Mouse (Mus musculus): ENCODE measurements around the gene Eef1akmt3. TPM values are rescaled to one million over a fixed set of nuclear protein-coding genes. Genes with fewer than 3 reads are reported as not detected.
A peak's percentile ranks its signal among the peaks of the same experiment; 100 is the strongest.

The Eef1akmt3 gene
- polyA plus RNA-seq, 1 experiment: not detected

DNA sequence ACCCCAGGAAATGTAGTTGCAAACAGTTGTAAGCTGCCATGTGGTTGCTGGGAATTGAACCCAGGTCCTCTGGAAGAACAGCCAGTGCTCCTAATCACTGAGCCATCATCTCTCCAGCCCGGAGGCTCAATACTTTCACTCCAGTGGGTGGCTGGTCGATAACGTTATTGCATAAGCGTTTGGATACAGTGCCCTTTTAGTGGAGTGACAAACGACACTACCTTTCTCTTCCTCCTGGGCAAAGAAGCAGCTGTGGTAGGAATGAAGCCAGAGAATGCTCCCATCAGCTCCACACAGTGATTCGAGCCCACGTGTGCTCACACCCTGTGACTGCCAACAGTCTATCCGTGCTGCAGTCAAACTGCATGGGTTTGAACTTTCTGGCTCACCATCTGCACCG is 29.9 kb upstream of the Eef1akmt3 start:
- Histone ChIP-seq H3K27me3 (ENCODE audit: control insufficient read depth) (peaks cover 15% of the 10 kb centered on the region), H3K4me1 (ENCODE audit: control insufficient read depth) (peaks cover 49% of the 10 kb centered on the region), H3K9me3 (ENCODE audit: control insufficient read depth, low read length) (no peaks in the 10 kb centered on the region), H3K36me3 (ENCODE audit: control insufficient read depth) (peaks cover 28% of the 10 kb centered on the region), H3K4me3 (replicated peaks) (peak overlapping the region; percentile 71)
- TF ChIP-seq TAL1 (IDR thresholded peaks at IDR 0.05; ENCODE audit: low read length) (no peak), GATA1 (IDR thresholded peaks at IDR 0.05; ENCODE audit: low read length) (no peak)

DNA sequence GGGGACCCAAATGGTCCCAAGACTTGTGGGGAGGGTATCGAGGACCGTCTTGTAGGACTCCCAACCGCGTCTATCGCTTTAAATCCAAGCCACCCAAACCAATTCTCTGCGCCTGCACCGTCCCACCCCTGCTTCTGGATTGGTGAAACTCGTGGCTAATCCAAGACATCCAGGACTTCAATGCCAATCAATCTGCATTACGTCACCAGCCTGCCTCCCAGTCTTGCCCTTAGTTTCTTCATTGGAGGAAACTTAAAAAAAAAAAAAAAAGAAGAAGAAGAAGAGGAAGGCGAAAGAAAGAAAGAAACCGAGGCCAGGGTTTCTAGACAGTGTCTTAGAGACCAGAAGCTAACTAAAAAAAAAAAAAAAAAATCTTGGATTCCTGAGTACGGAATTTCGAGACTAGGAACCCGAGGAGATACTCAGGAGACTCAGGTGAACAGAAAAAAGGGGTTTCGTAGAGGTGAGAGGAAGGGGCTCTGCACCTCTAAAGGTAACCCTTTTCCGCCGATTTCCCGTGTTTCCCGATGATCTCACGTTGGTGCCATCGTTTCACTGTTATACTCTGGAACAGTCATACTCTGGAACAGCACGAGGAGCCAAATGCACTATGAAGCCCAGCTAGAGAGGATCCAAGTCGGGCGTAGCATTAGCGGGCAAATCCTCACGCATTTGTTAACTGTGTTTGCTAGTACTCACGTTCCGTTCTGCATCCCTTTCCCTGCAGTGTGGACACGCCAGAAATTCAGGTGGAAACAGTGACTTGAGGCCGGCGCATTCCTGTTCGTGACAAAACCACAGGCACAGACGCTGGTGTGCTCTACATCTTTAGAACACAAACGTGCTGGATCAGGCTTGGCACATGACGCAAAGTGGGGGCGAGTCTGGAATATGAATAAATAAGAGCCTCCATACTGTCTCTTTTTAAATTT is 29.1 kb upstream of the Eef1akmt3 start, which contains the start of gene Tspan31:
TSS of gene Tspan31 (minus strand) at position 75 of the 932 bp plus-strand sequence.
- Histone ChIP-seq H3K36me3 (ENCODE audit: control insufficient read depth) (peaks cover 35% of the 10 kb centered on the region), H3K4me3 (replicated peaks) (peak within 1 kb of the TSS; percentile 71), H3K4me1 (ENCODE audit: control insufficient read depth) (peaks cover 47% of the 10 kb centered on the region), H3K27me3 (ENCODE audit: control insufficient read depth) (peaks cover 8% of the 10 kb centered on the region), H3K9me3 (ENCODE audit: control insufficient read depth, low read length) (no peaks in the 10 kb centered on the region)
- TF ChIP-seq TAL1 (IDR thresholded peaks at IDR 0.05; ENCODE audit: low read length) (no peak), GATA1 (IDR thresholded peaks at IDR 0.05; ENCODE audit: low read length) (no peak)

DNA sequence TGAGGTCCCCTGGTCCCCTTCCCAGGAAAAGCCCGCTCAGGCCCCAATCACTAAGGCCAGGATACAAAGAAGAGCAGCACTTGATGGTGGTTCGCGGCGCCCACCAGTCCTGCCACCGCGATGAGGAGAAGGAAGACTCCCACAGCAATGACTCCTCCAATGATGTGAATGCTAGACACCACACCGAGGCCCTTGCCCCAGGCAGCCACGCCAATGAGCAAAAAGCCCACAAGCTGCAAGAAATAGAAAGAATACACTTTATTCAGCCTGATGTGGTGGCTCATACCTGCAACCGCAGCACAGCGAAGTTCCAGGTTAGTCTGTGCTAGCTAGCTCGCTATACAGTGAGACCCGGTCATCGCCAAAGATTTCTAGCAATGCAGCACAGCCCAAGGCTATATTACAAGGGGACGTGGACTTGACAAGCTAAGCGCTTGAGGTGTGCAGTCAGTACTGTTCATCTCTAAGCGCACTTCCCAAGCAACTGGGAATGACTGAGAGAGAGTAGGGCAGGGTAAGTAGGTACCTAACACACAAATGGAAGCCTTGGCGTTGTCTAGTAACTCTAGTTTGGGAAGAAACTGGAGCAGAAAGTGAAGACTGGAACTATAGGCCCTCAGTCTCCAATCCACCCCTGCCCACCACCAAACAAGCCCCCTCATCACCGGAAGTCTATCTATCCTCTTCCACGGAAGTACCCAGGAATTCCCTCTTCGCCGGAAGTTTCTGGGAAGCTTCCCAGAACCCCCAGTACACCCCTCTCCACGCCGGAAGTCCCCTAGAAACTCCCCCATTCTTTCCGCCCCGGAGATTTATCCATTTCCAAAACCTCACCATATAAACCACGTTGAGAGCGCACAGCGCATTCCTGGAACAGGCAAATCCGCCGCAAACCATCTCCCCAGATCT is 28.2 kb upstream of the Eef1akmt3 start:
- no peaks in the 10 kb centered on the region for H3K9me3 ChIP-seq (ENCODE audit: control insufficient read depth, low read length)
- no peak for TF ChIP-seq GATA1 (IDR thresholded peaks at IDR 0.05; ENCODE audit: low read length)
- TF ChIP-seq TAL1 (IDR thresholded peaks at IDR 0.05; ENCODE audit: low read length): no peak
- no peaks in the 10 kb centered on the region for H3K27me3 ChIP-seq (ENCODE audit: control insufficient read depth)
- H3K36me3 ChIP-seq (ENCODE audit: control insufficient read depth): peaks cover 45% of the 10 kb centered on the region
- H3K4me3 ChIP-seq (replicated peaks): peak overlapping the region; percentile 71
- H3K4me1 ChIP-seq (ENCODE audit: control insufficient read depth): peaks cover 52% of the 10 kb centered on the region

DNA sequence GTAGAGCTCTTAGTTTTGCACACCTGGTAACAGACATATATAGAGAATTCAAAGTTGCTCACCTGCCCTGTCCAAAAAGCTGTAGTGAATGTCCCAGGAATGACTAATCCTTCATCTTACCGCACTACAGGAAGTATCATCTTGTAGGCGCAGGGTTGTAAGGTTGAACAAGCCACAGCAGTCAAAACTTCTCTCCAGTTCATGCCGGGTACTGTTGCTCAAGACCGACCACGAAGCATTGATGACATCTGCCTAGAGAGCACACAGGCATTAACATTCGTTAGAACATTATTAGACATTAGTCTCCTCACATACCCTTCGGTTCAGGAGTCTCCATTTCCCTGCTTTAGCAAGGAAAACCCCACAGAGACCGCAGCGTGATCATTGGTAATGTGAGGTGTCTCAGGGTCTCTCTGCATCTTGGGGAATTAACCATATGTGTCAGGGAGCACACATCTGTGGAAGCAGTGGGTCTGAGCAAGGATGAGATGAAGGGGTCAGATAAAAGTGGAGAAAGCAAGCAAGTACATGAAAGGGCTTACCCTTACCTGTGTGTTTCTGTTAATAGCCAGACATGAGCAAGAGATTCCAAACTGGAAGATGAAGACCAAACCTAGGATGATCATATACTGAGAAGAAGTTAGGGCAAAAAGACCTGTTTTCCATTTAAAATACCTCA is 27.2 kb upstream of the Eef1akmt3 start:
- H3K9me3 ChIP-seq (ENCODE audit: control insufficient read depth, low read length): no peaks in the 10 kb centered on the region
- no peaks in the 10 kb centered on the region for H3K27me3 ChIP-seq (ENCODE audit: control insufficient read depth)
- TF ChIP-seq GATA1 (IDR thresholded peaks at IDR 0.05; ENCODE audit: low read length): peak; percentile 19; the same call in 1 of the 2 replicates
- no peak for TF ChIP-seq TAL1 (IDR thresholded peaks at IDR 0.05; ENCODE audit: low read length)
- peaks cover 48% of the 10 kb centered on the region for H3K36me3 ChIP-seq (ENCODE audit: control insufficient read depth)
- H3K4me3 ChIP-seq (replicated peaks): peak overlapping the region; percentile 71
- peaks cover 62% of the 10 kb centered on the region for H3K4me1 ChIP-seq (ENCODE audit: control insufficient read depth)

DNA sequence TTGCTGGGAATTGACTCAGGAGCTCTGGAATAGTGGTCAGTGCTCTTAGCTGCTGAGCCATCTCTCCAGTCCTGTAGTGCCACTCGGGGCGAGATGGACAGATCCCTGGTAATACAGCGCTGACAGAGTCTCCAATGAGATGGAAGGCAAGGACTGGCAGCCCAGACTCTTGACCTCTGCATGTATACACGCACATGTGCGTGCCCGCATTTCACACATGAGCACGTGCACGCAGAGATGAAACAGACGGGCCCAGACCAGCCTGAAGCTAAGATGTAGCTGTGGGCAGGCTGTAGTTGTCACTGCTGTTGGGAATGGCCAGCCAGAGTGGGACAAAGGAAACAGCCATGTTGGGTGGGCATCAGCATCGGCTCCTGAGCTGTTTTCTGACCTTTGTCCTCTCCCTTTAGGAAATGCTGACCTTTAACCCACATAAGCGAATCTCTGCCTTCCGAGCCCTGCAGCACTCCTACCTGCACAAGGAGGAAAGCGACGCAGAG is 25.3 kb upstream of the Eef1akmt3 start:
- H3K4me3 ChIP-seq (replicated peaks): no peak overlapping the region
- peaks cover 72% of the 10 kb centered on the region for H3K4me1 ChIP-seq (ENCODE audit: control insufficient read depth)
- H3K27me3 ChIP-seq (ENCODE audit: control insufficient read depth): peaks cover 16% of the 10 kb centered on the region
- H3K9me3 ChIP-seq (ENCODE audit: control insufficient read depth, low read length): no peaks in the 10 kb centered on the region
- TF ChIP-seq TAL1 (IDR thresholded peaks at IDR 0.05; ENCODE audit: low read length) (no peak), GATA1 (IDR thresholded peaks at IDR 0.05; ENCODE audit: low read length) (no peak)
- H3K36me3 ChIP-seq (ENCODE audit: control insufficient read depth): peaks cover 48% of the 10 kb centered on the region

DNA sequence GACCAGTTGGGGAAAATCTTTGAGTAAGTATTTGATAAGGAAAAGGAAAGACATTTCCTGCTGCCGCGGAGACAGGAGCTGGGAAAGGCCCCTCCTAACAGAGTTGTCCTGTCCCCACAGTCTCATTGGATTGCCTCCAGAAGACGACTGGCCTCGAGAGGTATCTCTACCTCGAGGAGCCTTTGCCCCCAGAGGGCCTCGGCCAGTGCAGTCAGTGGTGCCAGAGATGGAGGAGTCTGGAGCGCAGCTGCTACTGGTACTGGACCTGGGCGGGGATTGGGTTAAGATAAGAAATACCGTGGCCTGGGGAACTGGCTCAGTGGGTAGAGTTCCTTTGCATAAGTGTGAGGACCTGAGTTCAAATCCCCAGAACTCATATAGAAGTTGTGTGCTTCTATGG is 24.7 kb upstream of the Eef1akmt3 start:
- TF ChIP-seq TAL1 (IDR thresholded peaks at IDR 0.05; ENCODE audit: low read length) (no peak), GATA1 (IDR thresholded peaks at IDR 0.05; ENCODE audit: low read length) (no peak)
- peaks cover 22% of the 10 kb centered on the region for H3K27me3 ChIP-seq (ENCODE audit: control insufficient read depth)
- H3K9me3 ChIP-seq (ENCODE audit: control insufficient read depth, low read length): no peaks in the 10 kb centered on the region
- H3K4me3 ChIP-seq (replicated peaks): no peak overlapping the region
- H3K36me3 ChIP-seq (ENCODE audit: control insufficient read depth): peaks cover 48% of the 10 kb centered on the region
- peaks cover 67% of the 10 kb centered on the region for H3K4me1 ChIP-seq (ENCODE audit: control insufficient read depth)

DNA sequence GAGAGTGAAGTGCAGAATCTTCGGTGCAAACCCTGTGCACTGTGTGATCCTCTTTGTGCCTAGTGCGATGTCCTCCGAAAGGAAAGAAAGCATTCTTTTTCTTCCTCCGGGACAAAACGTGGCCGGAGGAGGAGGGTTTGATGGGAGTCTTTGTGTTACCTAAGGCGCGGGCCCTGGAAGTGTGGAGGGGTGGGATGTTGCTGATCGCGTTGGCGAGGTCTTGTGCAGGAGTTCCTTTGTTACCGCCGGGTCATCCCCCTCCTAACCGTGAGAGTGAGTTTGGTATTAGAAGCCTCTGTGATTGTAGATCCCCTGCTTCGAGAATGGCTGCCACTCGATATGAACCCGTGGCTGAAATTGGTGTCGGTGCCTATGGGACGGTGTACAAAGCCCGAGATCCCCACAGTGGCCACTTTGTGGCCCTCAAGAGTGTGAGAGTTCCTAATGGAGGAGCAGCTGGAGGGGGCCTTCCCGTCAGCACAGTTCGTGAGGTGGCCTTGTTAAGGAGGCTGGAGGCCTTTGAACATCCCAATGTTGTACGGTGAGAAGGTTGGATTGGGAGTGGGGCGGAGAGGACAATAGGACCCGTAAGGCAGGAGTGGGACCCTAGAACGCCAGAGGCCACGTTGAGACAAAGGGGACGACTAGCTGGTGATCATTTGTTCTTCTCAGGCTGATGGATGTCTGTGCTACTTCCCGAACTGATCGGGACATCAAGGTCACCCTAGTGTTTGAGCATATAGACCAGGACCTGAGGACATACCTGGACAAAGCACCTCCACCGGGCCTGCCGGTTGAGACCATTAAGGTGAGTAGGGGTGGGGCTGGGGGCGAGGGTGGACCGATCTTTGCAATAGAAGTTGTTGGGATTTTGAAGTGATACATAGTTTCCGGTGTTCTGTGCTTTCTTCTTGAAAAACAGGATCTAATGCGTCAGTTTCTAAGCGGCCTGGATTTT is 22.9 kb upstream of the Eef1akmt3 start:
- H3K4me3 ChIP-seq (replicated peaks): peak overlapping the region; percentile 80
- peaks cover 40% of the 10 kb centered on the region for H3K27me3 ChIP-seq (ENCODE audit: control insufficient read depth)
- peaks cover 64% of the 10 kb centered on the region for H3K4me1 ChIP-seq (ENCODE audit: control insufficient read depth)
- TF ChIP-seq GATA1 (IDR thresholded peaks at IDR 0.05; ENCODE audit: low read length) (no peak), TAL1 (IDR thresholded peaks at IDR 0.05; ENCODE audit: low read length) (no peak)
- peaks cover 4% of the 10 kb centered on the region; the same call in 1 of the 2 replicates for H3K9me3 ChIP-seq (ENCODE audit: control insufficient read depth, low read length)
- H3K36me3 ChIP-seq (ENCODE audit: control insufficient read depth): peaks cover 48% of the 10 kb centered on the region
